Comparison of ENCODE assay signal across 8 mouse cellular contexts in the genomic region with DNA sequence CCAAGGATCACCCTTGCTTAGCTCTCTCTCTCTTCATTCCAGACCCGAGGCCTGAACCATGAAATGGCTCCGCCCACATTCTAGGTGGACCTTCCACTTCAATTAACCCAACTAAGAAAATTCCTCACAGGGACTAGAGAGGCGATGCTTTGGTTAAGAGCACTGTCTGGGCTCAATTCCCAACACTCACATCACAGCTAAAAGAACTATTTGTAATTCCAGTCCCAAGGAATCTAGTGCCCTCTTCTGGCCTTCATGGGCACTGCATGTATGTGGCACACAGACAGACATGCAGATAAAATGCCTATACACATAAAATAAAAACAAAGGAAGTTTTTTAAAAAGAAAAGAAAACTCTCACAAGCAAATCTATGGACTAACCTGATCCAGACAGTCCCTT. TPM values are rescaled to one million over a fixed set of nuclear protein-coding genes. Genes with fewer than 3 reads are reported as not detected.
DNase-seq lines count a peak whose midpoint lies in the region; ATAC-seq and TF ChIP-seq lines count a peak whose summit lies in the region.

No protein-coding gene starts in this region.

- no peak overlapping the region for H3K4me3 ChIP-seq in bone marrow, adult 2 months (replicated peaks; ENCODE audit: control insufficient read depth, low read depth, low read length)
- H3K4me3 ChIP-seq in forebrain, embryonic 11.5 days (ENCODE audit: low read depth, low read length): no peak overlapping the region
- no peak overlapping the region for H3K4me3 ChIP-seq in hindbrain, embryonic 15.5 days

- H3K9me3 ChIP-seq in forebrain, embryonic 11.5 days (ENCODE audit: control insufficient read depth, low read length): no peaks in the 10 kb centered on the region
- no peaks in the 10 kb centered on the region for H3K9me3 ChIP-seq in hindbrain, embryonic 15.5 days

- no peak overlapping the region for H3K9ac ChIP-seq in forebrain, embryonic 11.5 days (ENCODE audit: low read length)
- H3K9ac ChIP-seq in hindbrain, embryonic 15.5 days: no peak overlapping the region

- no peaks in the 10 kb centered on the region for H3K27me3 ChIP-seq in forebrain, embryonic 11.5 days (ENCODE audit: control insufficient read depth, insufficient read depth, low read length)
- H3K27me3 ChIP-seq in hindbrain, embryonic 15.5 days: no peaks in the 10 kb centered on the region

- H3K4me2 ChIP-seq in forebrain, embryonic 11.5 days (ENCODE audit: low read depth, low read length, severe bottlenecking): no peak overlapping the region
- H3K4me2 ChIP-seq in hindbrain, embryonic 15.5 days: no peak overlapping the region

- TF ChIP-seq CTCF in bone marrow, adult 2 months (IDR thresholded peaks at IDR 0.05; ENCODE audit: control insufficient read depth, insufficient read depth, low read length): 0 out of 2 replicates have a peak, but pooled peaks have one; percentile 12

- ATAC-seq in forebrain, embryonic 11.5 days (replicated peaks; ENCODE audit: low FRiP score): no peak
- ATAC-seq in hindbrain, embryonic 15.5 days (ENCODE audit: low FRiP score, low read depth): 0 out of 2 replicates have a peak, but pooled peaks have one; percentile 8
- ATAC-seq in monocyte, adult 5-6 weeks (replicated peaks; ENCODE audit: insufficient number of reproducible peaks, low FRiP score, low TSS enrichment, poor library complexity, severe bottlenecking): no peak

- 30% methylated on average over 3 of the region's 3 CpGs for WGBS in bone marrow, adult 2 months
- 33% methylated on average over 3 of the region's 3 CpGs for WGBS in forebrain, embryonic 11.5 days
- 31% methylated on average over 3 of the region's 3 CpGs for WGBS in hindbrain, embryonic 15.5 days

- H3K36me3 ChIP-seq in forebrain, embryonic 11.5 days (ENCODE audit: control insufficient read depth, insufficient read depth, low read length): no peaks in the 10 kb centered on the region
- no peaks in the 10 kb centered on the region for H3K36me3 ChIP-seq in hindbrain, embryonic 15.5 days

- no peak overlapping the region for H3K27ac ChIP-seq in bone marrow, adult 2 months (ENCODE audit: control insufficient read depth, insufficient read depth, low read depth, low read length, poor library complexity)
- H3K27ac ChIP-seq in forebrain, embryonic 11.5 days (ENCODE audit: low read depth, low read length): no peak overlapping the region
- H3K27ac ChIP-seq in hindbrain, embryonic 15.5 days (replicated peaks): no peak overlapping the region

- DNase-seq in testis, postnatal 10 days (ENCODE audit: low spot score): peak; percentile 79
- DNase-seq in testis, postnatal 14 days (ENCODE audit: low spot score): no peak
- DNase-seq in forebrain, embryonic 11.5 days (ENCODE audit: low spot score): peak; percentile 81
- peak; percentile 80 to 91 for DNase-seq in left cerebral cortex, postnatal 25 days (ENCODE audit: low spot score in 2 of 2)
- DNase-seq in ovary, postnatal 14 days (ENCODE audit: low spot score): peak; percentile 50

- no peak for TF ChIP-seq POLR2A in bone marrow, adult 2 months (IDR thresholded peaks at IDR 0.05; ENCODE audit: borderline replicate concordance, control insufficient read depth, low read depth, low read length)

- intact Hi-C loops in left cerebral cortex, postnatal 25 days (cut with DNase I): loop anchor here (1.0 kb wide), 2 partner anchors 158 to 213 kb away; no protein-coding TSS in a partner anchor

- no peaks in the 10 kb centered on the region for H3K4me1 ChIP-seq in bone marrow, adult 2 months (ENCODE audit: control insufficient read depth, insufficient read depth, low read length)
- H3K4me1 ChIP-seq in forebrain, embryonic 11.5 days (replicated peaks; ENCODE audit: control insufficient read depth, insufficient read depth, low read length): no peaks in the 10 kb centered on the region
- H3K4me1 ChIP-seq in hindbrain, embryonic 15.5 days (replicated peaks): no peaks in the 10 kb centered on the region

RNA-seq across cellular contexts. Expression of gene Adgra1, which starts 27.4 kb away (rescaled TPM):
- polyA plus RNA-seq in bone marrow, adult 2 months (2011; ENCODE audit: insufficient read depth, insufficient read length, low replicate concordance, missing spikeins): not detected in 2 replicates
- polyA plus RNA-seq in forebrain, embryonic 11.5 days (2014; fragmentation: Nextera tagmentation; extraction: Ambion mirVana): 4.4 and 8.0 TPM in 2 replicates
- 26.2 and 26.5 TPM in 2 replicates for polyA plus RNA-seq in hindbrain, embryonic 15.5 days (2015; fragmentation: Nextera tagmentation; extraction: Ambion mirVana)
- total RNA-seq in left cerebral cortex, postnatal 25 days (2021): 10 to 100 TPM; 52.6 to 71.6 TPM
- total RNA-seq in monocyte, adult 5-6 weeks (2017): not detected in 3 replicates

RNA-seq across cellular contexts. Expression of gene Kndc1, which starts 33.1 kb away (rescaled TPM):
- not detected in 2 replicates for polyA plus RNA-seq in bone marrow, adult 2 months (2011; ENCODE audit: insufficient read depth, insufficient read length, low replicate concordance, missing spikeins)
- polyA plus RNA-seq in forebrain, embryonic 11.5 days (2014; fragmentation: Nextera tagmentation; extraction: Ambion mirVana): 0.44 and 0.59 TPM in 2 replicates
- 14.6 and 18.1 TPM in 2 replicates for polyA plus RNA-seq in hindbrain, embryonic 15.5 days (2015; fragmentation: Nextera tagmentation; extraction: Ambion mirVana)
- 10 to 100 TPM; 54.4 to 58.6 TPM for total RNA-seq in left cerebral cortex, postnatal 25 days (2021)
- total RNA-seq in monocyte, adult 5-6 weeks (2017): not detected in 3 replicates
